Mouse (Mus musculus) brain, embryonic 14.5 days (tissue): ENCODE data around the gene Ighmbp2.

Experiments used
- CTCF ChIP-seq: fragments of 200-500 bp; IDR thresholded peaks from 2 replicates; pipeline ENCODE4 v1.5.1; 2012; ENCODE audit warnings: inconsistent platforms, mild to moderate bottlenecking, moderate library complexity, borderline replicate concordance; ENCODE audit not compliant: insufficient read depth, insufficient read length; ENCODE audit errors: extremely low read depth
- POLR2A ChIP-seq: fragments of 200-500 bp; IDR thresholded peaks from 2 replicates; pipeline ENCODE4 v1.6.1; 2012; ENCODE audit warnings: mild to moderate bottlenecking, inconsistent platforms, borderline replicate concordance; ENCODE audit not compliant: poor library complexity, insufficient read depth, insufficient read length, severe bottlenecking; ENCODE audit errors: extremely low read depth

- TF ChIP-seq CTCF (no peak), POLR2A (no peak)
Measured at GRCm38 (mm10) chr19:3326479-3327047, 43.7 kb upstream of the Ighmbp2 start.
